Mouse (Mus musculus): ENCODE data around the gene Nqo1. TPM values are rescaled to one million over a fixed set of nuclear protein-coding genes. Genes with fewer than 3 reads are reported as not detected.

Gene Nqo1
- polyA plus RNA-seq, 1 experiment from 2014 or later = 17.4 TPM

- peak within 1 kb of the TSS; percentile 86 for H3K9ac ChIP-seq
- peak within 1 kb of the TSS; percentile 77 for H3K4me2 ChIP-seq
- H3K36me3 ChIP-seq = no peaks in the 10 kb centered on the region
- H3K27me3 ChIP-seq = no peaks in the 10 kb centered on the region
- peak; percentile 90 for ATAC-seq (ENCODE audit: borderline replicate concordance, extremely low read depth, low FRiP score, low TSS enrichment)
- WGBS = under 1% methylated on average over 58 of the region's 81 CpGs
- H3K27ac ChIP-seq = peak within 1 kb of the TSS; percentile 87
- H3K4me1 ChIP-seq = peaks cover 9% of the 10 kb centered on the region; the same call in 1 of the 2 replicates
- H3K4me3 ChIP-seq = peak within 1 kb of the TSS; percentile 74
- no peaks in the 10 kb centered on the region for H3K9me3 ChIP-seq
These were observed 33.2 kb upstream of the Nqo1 start, which contains the start of gene Wwp2 for GRCm38 (mm10) chr8:107435962-107436831. Gene Wwp2, plus strand, starts transcription at chr8:107436365.

GRCm38 (mm10) chr8:107435421-107435961, 32.5 kb upstream of the Nqo1 start:
- 0 out of 2 replicates have a peak, but pooled peaks have one; percentile 3 for ATAC-seq (ENCODE audit: borderline replicate concordance, extremely low read depth, low FRiP score, low TSS enrichment)
- Histone ChIP-seq H3K9ac (peak overlapping the region; percentile 86), H3K36me3 (no peaks in the 10 kb centered on the region), H3K27me3 (no peaks in the 10 kb centered on the region), H3K27ac (peak overlapping the region; percentile 87; the same call in 1 of the 2 replicates), H3K4me3 (peak overlapping the region; percentile 74), H3K4me1 (peaks cover 9% of the 10 kb centered on the region; the same call in 1 of the 2 replicates), H3K4me2 (peak overlapping the region; percentile 77), H3K9me3 (no peaks in the 10 kb centered on the region)
- 27% methylated on average over 11 of the region's 11 CpGs for WGBS

GRCm38 (mm10) chr8:107430821-107431220, 27.8 kb upstream of the Nqo1 start:
- Histone ChIP-seq H3K36me3 (no peaks in the 10 kb centered on the region), H3K4me2 (no peak overlapping the region), H3K9ac (no peak overlapping the region), H3K27ac (no peak overlapping the region), H3K27me3 (no peaks in the 10 kb centered on the region), H3K4me1 (peaks cover 2% of the 10 kb centered on the region; the same call in 1 of the 2 replicates), H3K9me3 (no peaks in the 10 kb centered on the region), H3K4me3 (no peak overlapping the region)
- 76% methylated on average over 8 of the region's 8 CpGs for WGBS
- no peak for ATAC-seq (ENCODE audit: borderline replicate concordance, extremely low read depth, low FRiP score, low TSS enrichment)

- Histone ChIP-seq H3K27ac (no peak overlapping the region), H3K4me2 (peak overlapping the region; percentile 69), H3K36me3 (peaks cover 15% of the 10 kb centered on the region), H3K9me3 (no peaks in the 10 kb centered on the region), H3K4me3 (peak overlapping the region; percentile 75), H3K4me1 (peaks cover 13% of the 10 kb centered on the region), H3K9ac (no peak overlapping the region), H3K27me3 (no peaks in the 10 kb centered on the region)
- ATAC-seq (ENCODE audit: borderline replicate concordance, extremely low read depth, low FRiP score, low TSS enrichment) = no peak
- WGBS = 39% methylated on average over 8 of the region's 8 CpGs
These were observed 22.2 kb upstream of the Nqo1 start for GRCm38 (mm10) chr8:107425230-107425597.

- ATAC-seq (ENCODE audit: borderline replicate concordance, extremely low read depth, low FRiP score, low TSS enrichment) = peak; percentile 98
- H3K4me2 ChIP-seq = peak within 1 kb of the TSS; percentile 69
- H3K27ac ChIP-seq = peak within 1 kb of the TSS; percentile 63
- H3K9ac ChIP-seq = peak within 1 kb of the TSS; percentile 65
- H3K36me3 ChIP-seq = peaks cover 20% of the 10 kb centered on the region
- peak within 1 kb of the TSS; percentile 75 for H3K4me3 ChIP-seq
- under 1% methylated on average over 50 of the region's 50 CpGs for WGBS
- H3K9me3 ChIP-seq = no peaks in the 10 kb centered on the region
- peaks cover 13% of the 10 kb centered on the region for H3K4me1 ChIP-seq
- H3K27me3 ChIP-seq = no peaks in the 10 kb centered on the region
These were observed 21.7 kb upstream of the Nqo1 start, which contains the start of gene Nob1 for GRCm38 (mm10) chr8:107424597-107425229. Gene Nob1, minus strand, starts transcription at chr8:107425051.

GRCm38 (mm10) chr8:107424176-107424575, 21.2 kb upstream of the Nqo1 start:
- Histone ChIP-seq H3K4me2 (peak overlapping the region; percentile 69), H3K4me3 (peak overlapping the region; percentile 75), H3K27me3 (no peaks in the 10 kb centered on the region), H3K36me3 (peaks cover 26% of the 10 kb centered on the region), H3K9me3 (no peaks in the 10 kb centered on the region), H3K9ac (peak overlapping the region; percentile 65), H3K27ac (peak overlapping the region; percentile 63), H3K4me1 (peaks cover 13% of the 10 kb centered on the region)
- 0 out of 2 replicates have a peak, but pooled peaks have one; percentile 4 for ATAC-seq (ENCODE audit: borderline replicate concordance, extremely low read depth, low FRiP score, low TSS enrichment)
- 23% methylated on average over 9 of the region's 9 CpGs for WGBS

GRCm38 (mm10) chr8:107417001-107417400, 14.0 kb upstream of the Nqo1 start:
- Histone ChIP-seq H3K9me3 (no peaks in the 10 kb centered on the region), H3K36me3 (peaks cover 91% of the 10 kb centered on the region), H3K4me3 (no peak overlapping the region), H3K4me2 (no peak overlapping the region), H3K27ac (no peak overlapping the region), H3K4me1 (no peaks in the 10 kb centered on the region), H3K9ac (no peak overlapping the region), H3K27me3 (no peaks in the 10 kb centered on the region)
- no peak for ATAC-seq (ENCODE audit: borderline replicate concordance, extremely low read depth, low FRiP score, low TSS enrichment)
- WGBS = 92% methylated on average over 12 of the region's 12 CpGs

GRCm38 (mm10) chr8:107413881-107414280, 10.9 kb upstream of the Nqo1 start:
- Histone ChIP-seq H3K27ac (no peak overlapping the region), H3K27me3 (no peaks in the 10 kb centered on the region), H3K9me3 (no peaks in the 10 kb centered on the region), H3K4me2 (no peak overlapping the region), H3K4me1 (no peaks in the 10 kb centered on the region), H3K9ac (no peak overlapping the region), H3K36me3 (peaks cover 98% of the 10 kb centered on the region), H3K4me3 (no peak overlapping the region)
- ATAC-seq (ENCODE audit: borderline replicate concordance, extremely low read depth, low FRiP score, low TSS enrichment) = no peak
- 91% methylated on average over 10 of the region's 10 CpGs for WGBS

GRCm38 (mm10) chr8:107412552-107412951, 9.5 kb upstream of the Nqo1 start:
- 88% methylated on average over 8 of the region's 8 CpGs for WGBS
- Histone ChIP-seq H3K4me2 (no peak overlapping the region), H3K9ac (no peak overlapping the region), H3K9me3 (no peaks in the 10 kb centered on the region), H3K36me3 (peaks cover 86% of the 10 kb centered on the region), H3K27ac (no peak overlapping the region), H3K27me3 (no peaks in the 10 kb centered on the region), H3K4me3 (no peak overlapping the region), H3K4me1 (no peaks in the 10 kb centered on the region)
- no peak for ATAC-seq (ENCODE audit: borderline replicate concordance, extremely low read depth, low FRiP score, low TSS enrichment)

GRCm38 (mm10) chr8:107411391-107411790, 8.4 kb upstream of the Nqo1 start:
- H3K9ac ChIP-seq = no peak overlapping the region
- no peak overlapping the region for H3K4me3 ChIP-seq
- H3K27me3 ChIP-seq = no peaks in the 10 kb centered on the region
- peaks cover 6% of the 10 kb centered on the region; the same call in 1 of the 2 replicates for H3K4me1 ChIP-seq
- H3K9me3 ChIP-seq = no peaks in the 10 kb centered on the region
- H3K4me2 ChIP-seq = no peak overlapping the region
- WGBS = 70% methylated on average over 4 of the region's 4 CpGs
- ATAC-seq (ENCODE audit: borderline replicate concordance, extremely low read depth, low FRiP score, low TSS enrichment) = no peak
- H3K36me3 ChIP-seq = peaks cover 75% of the 10 kb centered on the region
- no peak overlapping the region for H3K27ac ChIP-seq

- Histone ChIP-seq H3K27ac (0 out of 2 replicates have a peak overlapping the region, but pooled peaks have one; percentile 3), H3K4me1 (peaks cover 30% of the 10 kb centered on the region), H3K27me3 (no peaks in the 10 kb centered on the region), H3K9me3 (no peaks in the 10 kb centered on the region), H3K9ac (no peak overlapping the region), H3K36me3 (peaks cover 20% of the 10 kb centered on the region), H3K4me3 (no peak overlapping the region), H3K4me2 (no peak overlapping the region)
- no peak for ATAC-seq (ENCODE audit: borderline replicate concordance, extremely low read depth, low FRiP score, low TSS enrichment)
- 38% methylated on average over 3 of the region's 3 CpGs for WGBS
These were observed 2.9 kb upstream of the Nqo1 start for GRCm38 (mm10) chr8:107405935-107406334.
